Mouse (Mus musculus): ENCODE measurements around the gene Armcx6.
"Not testable (repeated sequence)": the region's sequence is repeated elsewhere in the genome, so short reads cannot be mapped to it uniquely, and the experiment has no call there.

Armcx6 gene

GRCm38 (mm10) chrX:134750764-134751592, at the start of gene Armcx6:
Gene Armcx6, minus strand, starts transcription at chrX:134751417.
- DNase-seq (ENCODE audit: low read depth, low spot score): peak; percentile 92

- DNase-seq (ENCODE audit: low read depth, low spot score): no peak
These were observed 36.5 kb upstream of the Armcx6 start for GRCm38 (mm10) chrX:134787728-134788127.

- DNase-seq (ENCODE audit: low read depth, low spot score): not testable (repeated sequence)
These were observed 12.4 kb upstream of the Armcx6 start for GRCm38 (mm10) chrX:134763428-134764198.

- peak; percentile 35 for DNase-seq (ENCODE audit: low read depth, low spot score)
These were observed 6.2 kb upstream of the Armcx6 start for GRCm38 (mm10) chrX:134757293-134757995.

GRCm38 (mm10) chrX:134756434-134757292, 5.4 kb upstream of the Armcx6 start, which contains the start of gene Armcx3:
Gene Armcx3, plus strand, starts transcription at chrX:134756595.
- peak; percentile 93 for DNase-seq (ENCODE audit: low read depth, low spot score)

- DNase-seq (ENCODE audit: low read depth, low spot score): no peak
These were observed 1.4 kb upstream of the Armcx6 start for GRCm38 (mm10) chrX:134752584-134752983.

GRCm38 (mm10) chrX:134751910-134752309, 693 bp upstream of the Armcx6 start:
- no peak for DNase-seq (ENCODE audit: low read depth, low spot score)

GRCm38 (mm10) chrX:134746459-134746858, 4.8 kb downstream of the Armcx6 start:
- peak; percentile 79 for DNase-seq (ENCODE audit: low read depth, low spot score)

- no peak for DNase-seq (ENCODE audit: low read depth, low spot score)
These were observed 9.4 kb downstream of the Armcx6 start for GRCm38 (mm10) chrX:134741862-134742261.

GRCm38 (mm10) chrX:134739160-134739559, 12.1 kb downstream of the Armcx6 start:
- DNase-seq (ENCODE audit: low read depth, low spot score): no peak

- DNase-seq (ENCODE audit: low read depth, low spot score): no peak
These were observed 13.4 kb downstream of the Armcx6 start for GRCm38 (mm10) chrX:134737796-134738195.

- DNase-seq (ENCODE audit: low read depth, low spot score): peak; percentile 38
These were observed 21.4 kb downstream of the Armcx6 start for GRCm38 (mm10) chrX:134729778-134730177.

GRCm38 (mm10) chrX:134723762-134724161, 27.5 kb downstream of the Armcx6 start:
- DNase-seq (ENCODE audit: low read depth, low spot score): not testable (repeated sequence)

- peak; percentile 79 for DNase-seq (ENCODE audit: low read depth, low spot score)
These were observed 32.7 kb downstream of the Armcx6 start for GRCm38 (mm10) chrX:134718524-134718923.

GRCm38 (mm10) chrX:134717752-134718308, 33.4 kb downstream of the Armcx6 start, which contains the start of gene Armcx1:
Gene Armcx1, plus strand, starts transcription at chrX:134717963.
- peak; percentile 94 for DNase-seq (ENCODE audit: low read depth, low spot score)

- DNase-seq (ENCODE audit: low read depth, low spot score): no peak
These were observed 34.4 kb downstream of the Armcx6 start for GRCm38 (mm10) chrX:134716863-134717262.

Data from brain, adult 2 months (tissue).